Mouse (Mus musculus) layer of hippocampus, adult 18-20 months (tissue): Measurements from ENCODE around the gene Sec31a. TPM values are rescaled to one million over a fixed set of nuclear protein-coding genes. Genes with fewer than 3 reads are reported as not detected.

Experiments
- DNase-seq, 2 experiments: peaks; one replicate each; pipeline ENCODE4 v3.0.0; 2022; ENCODE audit warnings: low spot score in 2 of 2
- total RNA-seq, 2 experiments: library from RNA; stranded (reverse); gene quantifications; 2 replicates each; pipeline ENCODE4 v1.2.3; 2021

Sec31a gene
- total RNA-seq, 2 experiments from 2014 or later: 105 to 107 TPM

DNA sequence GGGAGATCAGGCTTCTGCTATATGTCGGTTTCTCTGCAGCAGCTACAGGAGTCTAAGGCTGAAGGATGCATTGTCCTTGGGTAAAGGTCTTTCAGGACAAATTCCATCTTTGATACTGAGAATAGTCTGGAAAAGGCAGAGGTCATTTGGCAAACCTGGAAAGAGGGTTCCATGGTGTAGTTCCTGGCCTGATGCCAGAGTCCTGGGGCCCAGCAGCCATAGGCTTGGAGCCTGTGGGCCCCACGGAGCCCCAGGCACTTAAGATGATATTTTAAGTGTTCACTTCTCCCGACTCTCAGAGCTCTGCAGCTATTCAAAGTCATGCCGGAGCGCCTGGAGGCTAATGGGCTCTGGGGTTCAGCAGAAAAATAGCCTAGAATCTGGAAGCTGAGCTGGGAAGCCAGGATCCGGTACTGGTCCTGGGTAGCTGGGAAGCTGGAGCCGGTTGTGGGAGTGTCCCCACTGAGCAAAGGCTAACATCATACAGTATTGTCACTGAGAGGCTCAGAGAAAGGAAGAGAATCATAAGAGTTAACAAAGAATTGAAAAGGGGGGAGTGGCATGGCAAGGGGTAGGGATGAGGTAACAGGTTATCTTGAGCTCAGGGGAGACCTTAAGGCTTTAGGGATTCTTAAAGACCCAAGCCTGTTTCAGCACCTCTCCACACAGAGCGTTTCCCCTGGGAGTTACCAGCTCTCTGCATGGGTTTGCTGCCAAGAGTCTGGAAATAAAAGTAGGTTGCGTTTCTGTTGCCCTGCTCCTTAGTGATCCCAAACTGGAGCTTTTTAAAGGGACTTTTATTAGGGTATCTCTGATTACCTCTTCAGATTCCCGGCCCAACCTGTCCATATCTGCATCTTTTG is 62.8 kb downstream of the Sec31a start:
- no peak for DNase-seq

- no peak for DNase-seq
Observed at GRCm38 (mm10) chr5:100350907-100351456, 65.1 kb downstream of the Sec31a start.

DNA sequence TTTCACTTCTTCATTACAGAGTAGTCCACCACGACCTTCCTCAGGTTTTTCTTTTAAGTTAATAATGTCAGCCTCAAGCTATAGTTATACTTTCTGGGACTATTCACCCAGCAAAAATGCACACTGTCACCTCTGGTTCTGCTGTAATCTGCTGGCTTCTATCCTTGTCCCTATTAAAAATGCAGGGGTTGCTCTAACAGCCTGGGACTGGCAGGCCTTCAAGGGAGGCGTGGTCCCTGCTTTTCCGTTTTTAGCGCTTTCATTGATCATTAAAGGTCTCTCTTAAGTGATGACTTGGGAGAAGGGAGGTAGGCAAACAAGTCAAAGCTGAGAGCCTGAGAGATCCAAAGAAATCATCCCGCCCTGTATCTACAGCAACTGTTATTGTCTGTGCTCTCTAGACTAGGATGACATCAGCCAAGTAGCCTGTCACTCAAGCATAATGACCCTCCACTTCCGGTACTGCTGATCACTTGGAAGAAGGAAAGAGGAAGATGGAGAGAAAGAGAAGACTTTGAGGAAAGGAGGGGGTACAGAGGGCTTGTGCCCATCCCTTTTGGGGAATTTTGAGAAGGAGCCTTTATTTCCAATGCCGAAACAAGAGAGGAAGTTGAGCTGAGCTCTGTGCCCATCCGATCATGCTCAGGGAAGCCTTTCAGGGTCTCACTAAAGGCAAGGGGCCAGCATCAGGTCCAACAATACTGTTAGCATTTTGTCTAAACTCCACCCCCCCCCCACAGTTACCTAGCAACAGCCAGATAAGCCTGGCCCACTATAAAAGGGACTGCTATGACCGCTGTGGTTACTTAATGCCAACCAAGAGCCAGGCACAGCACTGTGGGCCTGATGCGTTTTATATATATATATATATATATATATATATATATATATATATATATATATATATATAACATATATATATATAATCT is 66.5 kb downstream of the Sec31a start:
- DNase-seq: no peak

GRCm38 (mm10) chr5:100345118-100345517 is 70.9 kb downstream of the Sec31a start:
- no peak for DNase-seq

GRCm38 (mm10) chr5:100343087-100343486 is 72.9 kb downstream of the Sec31a start:
- DNase-seq: no peak

GRCm38 (mm10) chr5:100342422-100342821 is 73.6 kb downstream of the Sec31a start:
- no peak for DNase-seq

GRCm38 (mm10) chr5:100341042-100341441 is 75.0 kb downstream of the Sec31a start:
- DNase-seq: no peak

- no peak for DNase-seq
Observed at GRCm38 (mm10) chr5:100337852-100338251, 78.2 kb downstream of the Sec31a start.

DNA sequence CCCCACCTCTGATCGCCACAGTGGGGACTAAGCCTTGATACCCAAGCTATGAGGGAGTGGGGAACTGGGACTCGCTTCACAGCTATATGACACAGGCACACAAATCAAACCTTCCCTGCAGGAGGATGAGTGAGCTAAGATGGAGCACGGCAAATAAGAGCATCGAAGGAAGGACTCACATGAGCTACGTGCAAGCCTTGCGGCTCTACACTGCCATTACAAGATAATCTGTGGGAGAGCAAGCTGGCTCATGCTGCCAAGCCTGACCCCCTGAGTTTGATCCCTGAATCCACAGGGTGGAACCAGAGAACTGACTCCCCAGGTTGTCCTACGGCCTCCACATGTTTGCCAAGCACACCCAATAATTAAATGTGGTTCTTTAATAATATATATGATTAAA is 79.2 kb downstream of the Sec31a start:
- DNase-seq: no peak

DNA sequence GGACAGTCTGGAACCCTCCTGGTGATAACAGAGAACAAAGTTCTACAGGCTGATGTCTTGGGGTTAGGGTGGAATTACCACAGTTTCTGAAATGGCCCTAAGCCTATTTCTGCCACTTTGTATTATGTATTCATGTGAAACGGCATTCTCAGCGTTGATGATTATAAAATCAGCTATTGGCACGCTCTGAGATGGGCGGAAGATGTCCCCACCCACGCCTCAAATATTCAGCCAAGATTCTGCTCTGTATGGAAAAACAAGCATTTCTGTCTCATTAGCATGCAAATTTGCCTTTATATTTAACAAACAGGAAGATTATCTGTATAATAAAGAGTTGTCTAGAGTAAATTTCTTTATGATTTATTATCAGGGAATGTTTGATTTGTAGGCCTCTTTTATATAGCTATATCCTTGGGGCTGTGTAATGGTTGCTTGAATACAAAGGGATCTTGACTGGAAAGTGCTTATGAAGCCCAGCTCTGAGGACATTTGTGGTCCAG is 80.4 kb downstream of the Sec31a start:
- DNase-seq: peak; percentile 54 to 85

DNA sequence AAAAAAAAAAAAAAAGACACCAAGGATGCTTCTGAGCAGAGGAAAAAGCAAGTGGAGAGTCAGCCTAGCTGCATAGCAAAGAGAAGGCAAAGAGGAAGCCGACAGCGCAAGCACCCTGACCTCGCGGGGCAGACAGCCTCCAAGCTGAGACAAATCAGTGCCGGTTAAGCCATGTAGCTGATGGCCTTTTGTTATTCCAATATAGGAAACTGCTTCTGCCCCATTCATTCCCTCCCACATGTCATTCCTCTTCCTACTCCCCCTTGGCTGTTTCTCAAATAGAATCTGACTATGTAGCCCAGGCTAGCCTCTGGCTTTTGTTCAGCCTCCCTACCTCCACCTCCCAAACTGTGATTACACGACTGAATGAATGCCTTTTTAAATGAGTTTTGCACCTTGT is 81.3 kb downstream of the Sec31a start:
- DNase-seq: no peak

- no peak for DNase-seq
Observed at GRCm38 (mm10) chr5:100333607-100334380, 82.2 kb downstream of the Sec31a start.

- DNase-seq: no peak
Observed at GRCm38 (mm10) chr5:100332300-100333004, 83.6 kb downstream of the Sec31a start.

- peak in 1 of 2 experiments; percentile 44 for DNase-seq
Observed at GRCm38 (mm10) chr5:100331636-100332035, 84.4 kb downstream of the Sec31a start.

GRCm38 (mm10) chr5:100322081-100322480 is 94.0 kb downstream of the Sec31a start:
- peak; percentile 75 to 90 for DNase-seq

DNA sequence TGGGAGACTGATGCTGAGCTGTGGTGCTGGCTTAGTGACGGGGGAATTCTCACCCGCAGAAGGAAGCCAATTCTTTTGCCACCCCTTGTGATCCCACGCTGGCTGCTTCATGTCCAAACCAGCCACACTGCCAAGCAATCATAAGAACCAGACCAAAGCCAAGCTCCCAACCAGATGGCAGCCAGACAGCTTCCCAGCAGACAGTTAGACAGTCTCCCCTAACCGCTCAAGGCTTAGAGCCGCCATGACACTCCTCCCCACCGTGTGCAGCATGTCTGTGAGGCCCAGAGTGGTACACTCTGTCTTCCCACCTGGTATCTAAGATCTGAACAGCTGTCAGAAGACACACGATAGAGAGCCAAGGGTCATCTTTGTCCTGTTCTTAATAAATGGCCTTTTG is 98.2 kb downstream of the Sec31a start:
- DNase-seq: no peak

GRCm38 (mm10) chr5:100317010-100317409 is 99.0 kb downstream of the Sec31a start:
- DNase-seq: no peak

DNA sequence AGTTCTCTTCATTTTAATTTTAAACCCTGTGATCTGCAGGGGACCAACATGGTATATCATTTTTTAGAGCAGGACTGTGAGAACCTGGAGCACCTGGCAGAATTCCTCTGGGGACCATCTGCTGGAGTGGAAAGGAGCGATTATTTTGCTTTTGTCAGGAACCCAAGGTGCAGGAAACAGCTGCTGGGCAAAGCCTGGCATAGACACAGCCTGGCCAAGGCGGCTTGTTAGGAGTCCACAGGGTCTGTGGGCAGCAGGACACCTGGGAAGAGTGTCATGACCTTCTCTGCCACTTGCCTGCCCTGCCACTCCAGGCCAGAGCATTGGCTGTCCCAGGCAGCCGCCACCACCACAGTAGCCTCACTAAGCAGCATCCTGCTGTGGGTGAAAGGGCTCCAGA is 100.4 kb downstream of the Sec31a start:
- DNase-seq: no peak

GRCm38 (mm10) chr5:100312391-100312790 is 103.6 kb downstream of the Sec31a start:
- DNase-seq: no peak
